Mouse (Mus musculus): ENCODE data around the gene Tmem210.

DNA sequence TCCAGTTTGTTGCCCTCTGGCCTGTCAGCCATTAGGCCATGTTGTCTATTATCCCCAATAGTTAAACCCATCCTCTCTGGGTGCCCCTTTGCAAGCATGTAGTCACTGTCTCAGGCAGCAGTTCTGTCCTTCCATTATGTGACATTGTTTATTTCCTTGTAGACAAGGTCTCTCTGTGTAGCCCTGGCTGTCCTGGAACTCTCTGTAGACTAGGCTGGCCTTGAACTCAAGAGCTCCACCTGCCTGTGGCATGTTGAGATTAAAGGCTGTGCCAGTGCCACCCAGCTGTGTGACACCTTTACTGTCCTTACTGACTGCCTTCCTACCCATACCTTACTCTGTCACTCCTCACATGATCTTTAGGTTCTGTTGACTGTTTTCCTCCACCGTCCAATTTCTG lies 35.6 kb upstream of the Tmem210 start:
- TF ChIP-seq MAFK (IDR thresholded peaks at IDR 0.05; ENCODE audit: borderline replicate concordance, low read depth, low read length) (no peak), CTCF (IDR thresholded peaks at IDR 0.05 in 2 of 3, conservative IDR thresholded peaks at IDR 0.05 in 1 of 3; ENCODE audit: control insufficient read depth in 1 of 3, insufficient read depth in 1 of 3, low read depth in 2 of 3, low read length in 3 of 3, poor library complexity in 1 of 3, severe bottlenecking in 1 of 3) (peak; percentile 49 to 66 (median 50)), TCF12 (IDR thresholded peaks at IDR 0.05; ENCODE audit: low read depth, low read length) (no peak), POLR2A (IDR thresholded peaks at IDR 0.05; ENCODE audit: control insufficient read depth in 1 of 2, insufficient read depth in 1 of 2, low read depth in 1 of 2, low read length in 2 of 2, poor library complexity in 1 of 2) (no peak), TAL1 (IDR thresholded peaks at IDR 0.05; ENCODE audit: low read length) (no peak), ZNF384 (IDR thresholded peaks at IDR 0.05; ENCODE audit: low read depth, low read length) (no peak)

All from MEL (cell line).